Mouse (Mus musculus): Measurements from ENCODE around the gene Taar5.

Gene Taar5

DNA sequence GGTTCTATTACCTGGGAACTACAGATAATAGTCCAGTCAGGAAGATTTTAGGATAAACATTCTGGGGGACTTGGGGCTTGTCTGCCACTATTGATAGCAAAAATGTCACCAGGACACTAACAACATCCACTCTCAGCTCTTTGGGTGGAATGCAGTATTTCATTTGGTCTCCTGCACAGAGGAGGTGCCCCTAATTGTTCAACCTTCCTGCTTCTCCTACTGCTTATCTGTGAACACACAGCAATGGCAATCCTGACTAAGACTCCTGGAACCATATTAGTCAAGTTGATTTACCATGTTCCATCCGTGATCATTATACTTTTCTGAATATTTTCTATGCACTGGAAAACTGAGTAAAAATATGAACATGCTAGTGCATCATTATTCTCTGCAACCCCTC is 37.6 kb downstream of the Taar5 start:
- ATAC-seq (ENCODE audit: low TSS enrichment) = no peak
